Mouse (Mus musculus) liver, embryonic 12.5 days (tissue): ENCODE measurements around the gene Prss36. TPM values are rescaled to one million over a fixed set of nuclear protein-coding genes. Genes with fewer than 3 reads are reported as not detected.
"Not testable (repeated sequence)": the region's sequence is repeated elsewhere in the genome, so short reads cannot be mapped to it uniquely, and the experiment has no call there.

Source experiments
- ATAC-seq: fragments of 200-750 bp; cut with Nextera tagmentation; 2 replicates; pipeline ENCODE4 v1.8.0; 2017; ENCODE audit warnings: moderate number of reproducible peaks, mild to moderate bottlenecking, moderate library complexity
- H3K27ac ChIP-seq: fragments of 300-500 bp; sonication (generic); 2 replicates; pipeline ENCODE4 v1.5.1; 2016; ENCODE audit warnings: mild to moderate bottlenecking
- H3K27me3 ChIP-seq: fragments of 300-500 bp; sonication (generic); replicated peaks from 2 replicates; pipeline ENCODE4 v1.6.1; 2016; ENCODE audit warnings: mild to moderate bottlenecking, moderate library complexity
- H3K36me3 ChIP-seq: fragments of 300-500 bp; sonication (generic); 2 replicates; pipeline ENCODE4 v1.6.1; 2016; ENCODE audit warnings: mild to moderate bottlenecking, moderate library complexity
- H3K4me1 ChIP-seq: fragments of 300-500 bp; sonication (generic); 2 replicates; pipeline ENCODE4 v1.6.1; 2016
- H3K4me2 ChIP-seq: fragments of 300-500 bp; sonication (generic); 2 replicates; pipeline ENCODE4 v1.6.1; 2016; ENCODE audit warnings: mild to moderate bottlenecking, moderate library complexity
- H3K4me3 ChIP-seq: fragments of 300-500 bp; sonication (generic); 2 replicates; pipeline ENCODE4 v1.5.1; 2016; ENCODE audit warnings: mild to moderate bottlenecking, moderate library complexity
- H3K9ac ChIP-seq: fragments of 300-500 bp; sonication (generic); 2 replicates; pipeline ENCODE4 v1.6.1; 2016; ENCODE audit warnings: mild to moderate bottlenecking, moderate library complexity
- H3K9me3 ChIP-seq: fragments of 300-500 bp; sonication (generic); replicated peaks from 2 replicates; pipeline ENCODE4 v1.6.1; 2016; ENCODE audit warnings: mild to moderate bottlenecking, moderate library complexity
- WGBS: fragments of 180-500 bp; shearing (Covaris S2); methylation state at CpG from one replicate; pipeline ENCODE4 v1.1.7; 2016; ENCODE audit not compliant: insufficient replicate concordance; 5-methylcytosine and 5-hydroxymethylcytosine counted together
- polyA plus RNA-seq: library from polyadenylated mRNA; unstranded; fragments of >200 nt; fragmentation: Nextera tagmentation; extraction: Ambion mirVana; gene quantifications from 2 replicates; pipeline ENCODE4 v1.2.1, GENCODE M21; 2016

The Prss36 gene
- polyA plus RNA-seq, 1 experiment from 2014 or later = 5.1 TPM

- H3K27me3 ChIP-seq = no peaks in the 10 kb centered on the region
- WGBS = 24% methylated on average over 10 of the region's 10 CpGs
- peak overlapping the region; percentile 92 for H3K9ac ChIP-seq
- H3K36me3 ChIP-seq = peaks cover 26% of the 10 kb centered on the region
- H3K27ac ChIP-seq = peak overlapping the region; percentile 93
- peak overlapping the region; percentile 85 for H3K4me3 ChIP-seq
- H3K9me3 ChIP-seq = no peaks in the 10 kb centered on the region
- peaks cover 33% of the 10 kb centered on the region for H3K4me1 ChIP-seq
- H3K4me2 ChIP-seq = peak overlapping the region; percentile 81
- ATAC-seq = peak; percentile 4; the same call in 1 of the 2 replicates
Observed at GRCm38 (mm10) chr7:127966371-127966918, 19.9 kb upstream of the Prss36 start.

- H3K27me3 ChIP-seq = no peaks in the 10 kb centered on the region
- H3K9ac ChIP-seq = no peak overlapping the region
- H3K36me3 ChIP-seq = no peaks in the 10 kb centered on the region
- no peaks in the 10 kb centered on the region for H3K9me3 ChIP-seq
- WGBS = 50% methylated on average over 5 of the region's 5 CpGs
- no peak overlapping the region for H3K4me2 ChIP-seq
- no peaks in the 10 kb centered on the region for H3K4me1 ChIP-seq
- H3K4me3 ChIP-seq = no peak overlapping the region
- H3K27ac ChIP-seq = no peak overlapping the region
- ATAC-seq = no peak
Observed at GRCm38 (mm10) chr7:127959364-127959763, 12.8 kb upstream of the Prss36 start.

GRCm38 (mm10) chr7:127952864-127953581 lies 6.5 kb upstream of the Prss36 start:
- no peaks in the 10 kb centered on the region for H3K4me1 ChIP-seq

GRCm38 (mm10) chr7:127944614-127945013 lies 1.9 kb downstream of the Prss36 start:
- ATAC-seq = no peak
- H3K9ac ChIP-seq = no peak overlapping the region
- 9% methylated on average over 23 of the region's 23 CpGs for WGBS

More at GRCm38 (mm10) chr7:127952864-127953581, 6.5 kb upstream of the Prss36 start:
- H3K9me3 ChIP-seq = no peaks in the 10 kb centered on the region
- H3K4me2 ChIP-seq = no peak overlapping the region
- peaks cover 10% of the 10 kb centered on the region for H3K27me3 ChIP-seq
- no peak overlapping the region for H3K4me3 ChIP-seq
- no peak for ATAC-seq
- WGBS = 23% methylated on average over 13 of the region's 13 CpGs
- no peak overlapping the region for H3K9ac ChIP-seq
- no peak overlapping the region for H3K27ac ChIP-seq
- no peaks in the 10 kb centered on the region for H3K36me3 ChIP-seq

GRCm38 (mm10) chr7:127942097-127942496 lies 4.4 kb downstream of the Prss36 start:
- H3K4me3 ChIP-seq, H3K9me3 ChIP-seq, H3K4me1 ChIP-seq, H3K27ac ChIP-seq, H3K36me3 ChIP-seq, ATAC-seq, H3K4me2 ChIP-seq, H3K9ac ChIP-seq: not testable (repeated sequence)
- H3K27me3 ChIP-seq = peaks cover 45% of the 10 kb centered on the region
- 39% methylated on average over 2 of the region's 2 CpGs for WGBS

More at GRCm38 (mm10) chr7:127944614-127945013, 1.9 kb downstream of the Prss36 start:
- peaks cover 5% of the 10 kb centered on the region for H3K4me1 ChIP-seq
- no peak overlapping the region for H3K4me3 ChIP-seq
- H3K27me3 ChIP-seq = peaks cover 47% of the 10 kb centered on the region
- H3K27ac ChIP-seq = no peak overlapping the region
- H3K36me3 ChIP-seq = no peaks in the 10 kb centered on the region
- H3K4me2 ChIP-seq = peak overlapping the region; percentile 33; the same call in 1 of the 2 replicates
- H3K9me3 ChIP-seq = no peaks in the 10 kb centered on the region

GRCm38 (mm10) chr7:127936216-127936884 lies 10.2 kb downstream of the Prss36 start:
- Histone ChIP-seq H3K4me2 (peak overlapping the region; percentile 100), H3K4me3 (peak overlapping the region; percentile 76), H3K9me3 (no peaks in the 10 kb centered on the region), H3K4me1 (peaks cover 39% of the 10 kb centered on the region), H3K9ac (peak overlapping the region; percentile 90), H3K27me3 (no peaks in the 10 kb centered on the region), H3K27ac (0 out of 2 replicates have a peak overlapping the region, but pooled peaks have one; percentile 69), H3K36me3 (no peaks in the 10 kb centered on the region)
- 57% methylated on average over 18 of the region's 18 CpGs for WGBS
- ATAC-seq = no peak

GRCm38 (mm10) chr7:127935748-127936159 lies 10.8 kb downstream of the Prss36 start:
- ATAC-seq = peak; percentile 45
- no peaks in the 10 kb centered on the region for H3K27me3 ChIP-seq
- WGBS = 2% methylated on average over 38 of the region's 38 CpGs
- no peaks in the 10 kb centered on the region for H3K9me3 ChIP-seq
- H3K4me1 ChIP-seq = peaks cover 43% of the 10 kb centered on the region
- no peaks in the 10 kb centered on the region for H3K36me3 ChIP-seq
- peak overlapping the region; percentile 69 for H3K27ac ChIP-seq
- H3K4me2 ChIP-seq = peak overlapping the region; percentile 100
- peak overlapping the region; percentile 76 for H3K4me3 ChIP-seq
- H3K9ac ChIP-seq = peak overlapping the region; percentile 90

GRCm38 (mm10) chr7:127935028-127935722 lies 11.3 kb downstream of the Prss36 start:
- Histone ChIP-seq H3K9me3 (no peaks in the 10 kb centered on the region), H3K36me3 (no peaks in the 10 kb centered on the region), H3K4me1 (peaks cover 45% of the 10 kb centered on the region), H3K4me3 (peak overlapping the region; percentile 76), H3K4me2 (peak overlapping the region; percentile 100), H3K27me3 (no peaks in the 10 kb centered on the region), H3K9ac (peak overlapping the region; percentile 90), H3K27ac (peak overlapping the region; percentile 69)
- 7% methylated on average over 28 of the region's 32 CpGs for WGBS
- peak; percentile 92 for ATAC-seq

GRCm38 (mm10) chr7:127934075-127934474 lies 12.4 kb downstream of the Prss36 start:
- H3K4me1 ChIP-seq = peaks cover 56% of the 10 kb centered on the region

GRCm38 (mm10) chr7:127932273-127933031 lies 14.1 kb downstream of the Prss36 start:
- H3K4me1 ChIP-seq = peaks cover 65% of the 10 kb centered on the region

More at GRCm38 (mm10) chr7:127934075-127934474, 12.4 kb downstream of the Prss36 start:
- H3K4me3 ChIP-seq = no peak overlapping the region
- H3K9me3 ChIP-seq = no peaks in the 10 kb centered on the region
- H3K27me3 ChIP-seq = peaks cover 3% of the 10 kb centered on the region; the same call in 1 of the 2 replicates
- H3K9ac ChIP-seq = no peak overlapping the region
- H3K4me2 ChIP-seq = peak overlapping the region; percentile 100; the same call in 1 of the 2 replicates
- H3K27ac ChIP-seq = no peak overlapping the region
- ATAC-seq = no peak
- 79% methylated on average over 5 of the region's 5 CpGs for WGBS
- no peaks in the 10 kb centered on the region for H3K36me3 ChIP-seq

More at GRCm38 (mm10) chr7:127932273-127933031, 14.1 kb downstream of the Prss36 start:
- 46% methylated on average over 13 of the region's 13 CpGs for WGBS
- no peak overlapping the region for H3K9ac ChIP-seq
- H3K4me2 ChIP-seq = no peak overlapping the region
- H3K9me3 ChIP-seq = no peaks in the 10 kb centered on the region
- ATAC-seq = no peak
- H3K27ac ChIP-seq = peak overlapping the region; percentile 61
- H3K4me3 ChIP-seq = no peak overlapping the region
- no peaks in the 10 kb centered on the region for H3K36me3 ChIP-seq
- H3K27me3 ChIP-seq = peaks cover 8% of the 10 kb centered on the region
